Mouse (Mus musculus) urinary bladder, postnatal 10 days (tissue): Measurements from ENCODE around the gene Foxp1.

Experiments
- DNase-seq: peaks from one replicate; pipeline ENCODE4 v3.0.0; 2022; ENCODE audit warnings: low spot score

Foxp1 gene

GRCm38 (mm10) chr6:98993231-98993630 lies 529.3 kb downstream of the Foxp1 start:
- no peak for DNase-seq

DNA sequence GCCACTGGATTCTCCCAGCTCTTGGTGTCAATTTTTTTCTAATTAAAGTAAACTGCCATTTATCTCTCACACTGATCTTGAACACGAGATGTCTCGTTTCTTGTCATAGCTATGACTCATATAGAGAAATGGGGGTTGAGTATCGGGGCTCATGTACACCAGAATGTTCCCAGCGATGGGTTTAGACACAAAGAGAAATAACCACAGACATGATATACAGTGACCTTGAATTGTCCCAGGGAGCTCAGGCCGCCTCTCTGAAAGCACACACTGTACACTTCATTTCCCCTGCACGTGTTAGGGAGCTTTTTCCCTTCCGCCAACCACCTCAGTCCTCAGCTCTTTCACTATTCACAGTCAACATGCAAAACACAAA lies 529.8 kb downstream of the Foxp1 start:
- DNase-seq = no peak

- no peak for DNase-seq
These were observed 530.4 kb downstream of the Foxp1 start for GRCm38 (mm10) chr6:98991900-98992771.

DNA sequence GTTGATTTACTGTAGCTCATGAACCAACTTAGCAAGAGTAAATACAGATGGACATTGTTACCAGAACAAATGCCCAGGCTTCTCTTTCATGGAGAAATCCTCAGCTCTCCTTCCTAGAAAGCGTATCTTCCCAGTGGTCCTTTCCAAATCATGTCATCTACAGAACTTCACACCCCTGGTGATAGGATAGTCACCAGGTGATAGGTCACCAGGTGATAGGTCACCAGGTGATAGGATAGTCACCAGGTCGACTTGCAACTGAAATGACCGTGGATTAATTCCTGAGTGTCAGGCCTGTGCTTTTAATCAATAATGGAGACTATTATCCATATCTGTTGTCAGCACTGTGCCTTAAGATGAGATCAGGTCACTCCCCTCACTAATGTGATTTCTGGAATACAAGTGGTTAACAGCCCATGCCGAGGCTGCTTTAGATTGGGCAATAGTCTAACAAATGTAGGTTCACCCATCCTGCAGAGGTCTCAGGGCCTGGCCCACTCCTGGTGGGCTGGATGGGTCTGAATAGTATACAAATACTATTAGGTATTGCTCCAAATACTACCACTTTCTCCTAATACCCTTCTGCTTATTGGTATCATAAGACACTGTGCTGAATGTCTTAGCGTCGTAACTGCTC lies 534.9 kb downstream of the Foxp1 start:
- no peak for DNase-seq

- no peak for DNase-seq
These were observed 537.1 kb downstream of the Foxp1 start for GRCm38 (mm10) chr6:98985452-98985851.

- DNase-seq = no peak
These were observed 537.9 kb downstream of the Foxp1 start for GRCm38 (mm10) chr6:98984626-98985025.

- DNase-seq = no peak
These were observed 538.5 kb downstream of the Foxp1 start for GRCm38 (mm10) chr6:98984026-98984425.

- DNase-seq = no peak
These were observed 539.1 kb downstream of the Foxp1 start for GRCm38 (mm10) chr6:98983311-98983838.

- no peak for DNase-seq
These were observed 541.3 kb downstream of the Foxp1 start for GRCm38 (mm10) chr6:98981265-98981664.

GRCm38 (mm10) chr6:98980432-98980831 lies 542.1 kb downstream of the Foxp1 start:
- DNase-seq = no peak

DNA sequence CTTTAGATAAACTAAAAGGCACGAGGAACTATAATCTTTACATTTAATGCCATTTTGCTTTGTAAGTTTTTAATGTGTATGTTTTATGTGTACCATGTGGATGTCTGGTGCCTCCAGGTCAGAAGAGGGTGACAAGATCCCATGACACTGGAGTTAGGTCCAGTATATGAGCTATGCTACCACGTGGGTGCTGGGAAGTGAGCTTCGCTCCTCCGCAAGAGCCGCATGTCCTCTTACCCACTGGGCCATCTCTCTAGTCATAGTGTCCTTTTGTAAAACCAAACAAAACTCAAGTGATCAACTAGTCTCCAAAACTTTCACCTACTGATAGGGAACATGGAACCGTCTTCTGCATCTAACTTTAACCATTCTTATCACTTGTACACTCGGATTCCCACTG lies 542.5 kb downstream of the Foxp1 start:
- DNase-seq = no peak

- DNase-seq = no peak
These were observed 544.7 kb downstream of the Foxp1 start for GRCm38 (mm10) chr6:98977806-98978205.

DNA sequence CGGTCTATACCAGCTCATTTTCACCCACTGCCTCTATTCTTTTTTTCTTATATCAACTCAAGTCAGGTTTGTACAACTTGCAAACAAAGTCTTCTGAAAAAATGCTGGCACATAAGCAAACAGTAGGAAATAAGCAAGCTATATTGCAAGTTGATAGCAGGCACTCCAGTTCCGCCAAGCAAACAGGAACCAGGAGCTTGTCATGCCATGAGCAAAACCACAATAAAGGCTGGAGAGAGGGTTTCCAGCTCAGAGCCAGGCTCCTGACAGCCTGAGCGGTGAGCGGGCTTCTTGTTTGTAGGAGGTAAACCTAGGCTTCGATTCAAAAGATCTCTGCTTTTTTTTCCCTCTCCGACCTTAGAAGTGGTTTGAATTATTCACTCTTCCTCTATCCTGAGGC lies 546.6 kb downstream of the Foxp1 start:
- DNase-seq = no peak

DNA sequence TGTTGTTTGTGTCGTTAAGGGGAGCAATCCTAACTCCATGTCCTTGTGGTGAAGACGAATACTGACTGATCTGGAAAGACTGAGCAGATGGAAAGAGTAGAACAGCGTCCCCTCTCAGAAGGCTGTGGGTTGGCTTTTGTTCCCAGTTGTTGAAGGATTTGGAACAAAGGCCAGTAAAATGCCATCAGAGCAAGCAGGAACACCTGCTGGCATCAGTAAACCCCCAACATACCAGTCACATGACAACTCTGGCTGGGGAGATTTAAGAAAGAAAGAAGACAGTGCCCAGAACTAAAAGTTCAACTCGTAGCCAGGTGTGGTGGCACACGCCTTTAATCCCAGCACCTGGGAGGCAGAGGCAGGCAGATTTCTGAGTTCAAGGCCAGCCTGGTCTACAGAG lies 549.1 kb downstream of the Foxp1 start:
- DNase-seq = no peak

DNA sequence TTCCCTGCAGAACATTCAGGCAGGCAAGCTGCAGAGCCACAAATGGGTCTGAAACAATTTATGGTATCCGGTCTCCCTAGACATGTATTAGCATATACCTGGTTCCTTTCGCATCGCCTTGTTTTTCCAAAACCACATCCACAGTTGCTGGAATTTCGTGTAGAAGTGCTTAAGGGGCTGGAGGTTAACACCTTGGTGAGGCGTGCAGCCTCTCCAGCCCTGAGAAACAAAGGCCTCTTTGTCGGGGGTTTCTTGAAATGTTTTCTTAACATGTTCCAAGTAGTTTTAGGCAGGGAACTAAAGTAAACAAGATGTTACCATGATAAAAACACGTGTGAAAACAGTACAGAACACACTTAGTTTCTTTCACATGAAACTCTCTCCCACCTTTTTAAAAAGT lies 550.1 kb downstream of the Foxp1 start:
- DNase-seq = no peak

GRCm38 (mm10) chr6:98959333-98959732 lies 563.2 kb downstream of the Foxp1 start:
- no peak for DNase-seq

- no peak for DNase-seq
These were observed 565.9 kb downstream of the Foxp1 start for GRCm38 (mm10) chr6:98956522-98957169.

GRCm38 (mm10) chr6:98955706-98956105 lies 566.8 kb downstream of the Foxp1 start:
- DNase-seq = no peak

DNA sequence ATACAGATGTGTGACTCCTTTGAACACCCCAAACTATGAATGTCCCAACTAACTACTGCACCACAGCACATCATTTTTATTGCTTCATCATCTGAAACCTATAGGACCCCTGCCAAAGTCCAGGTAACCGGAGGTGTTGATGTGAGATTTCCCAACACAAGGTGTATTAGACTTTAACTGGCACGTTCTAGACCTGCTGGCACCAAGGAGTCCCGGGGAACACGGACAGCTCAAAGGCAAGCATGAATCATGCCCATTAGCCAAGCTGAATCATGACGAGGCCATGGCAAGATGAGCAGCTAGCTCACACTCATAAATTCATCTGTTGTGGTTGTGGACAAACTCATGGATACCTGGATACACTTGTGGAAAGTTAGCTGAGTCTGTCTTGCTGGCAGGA lies 568.1 kb downstream of the Foxp1 start:
- DNase-seq = no peak

- DNase-seq = no peak
These were observed 572.8 kb downstream of the Foxp1 start for GRCm38 (mm10) chr6:98949703-98950191.

DNA sequence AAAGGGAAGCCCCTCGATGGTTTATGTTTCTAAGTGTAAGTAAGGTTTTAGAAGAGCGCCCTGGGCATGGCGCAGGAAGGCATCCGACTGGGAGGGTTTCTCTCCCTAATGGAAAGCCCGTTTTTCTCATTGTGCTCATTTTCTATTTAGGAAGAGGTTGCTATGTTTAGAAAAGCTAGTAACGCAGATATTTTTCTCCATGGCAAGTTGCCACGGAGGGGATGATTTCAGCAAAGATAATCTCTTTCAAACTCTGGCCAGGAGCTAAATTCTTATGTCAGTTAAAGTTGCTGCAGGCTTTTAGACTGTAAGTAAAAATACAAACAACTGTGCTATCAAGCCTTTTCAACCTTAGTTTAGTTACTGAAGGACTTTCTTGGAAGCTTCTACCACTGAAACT lies 573.2 kb downstream of the Foxp1 start:
- no peak for DNase-seq
